Mouse (Mus musculus) heart, adult 2 months (tissue): ENCODE data around the gene Spag4. TPM values are rescaled to one million over a fixed set of nuclear protein-coding genes. Genes with fewer than 3 reads are reported as not detected.
"Not testable (repeated sequence)": the region's sequence is repeated elsewhere in the genome, so short reads cannot be mapped to it uniquely, and the experiment has no call there.

ENCODE experiments used
- DNase-seq, 2 experiments: peaks; one replicate each; pipeline ENCODE4 v3.0.0; 2021
- H3K27ac ChIP-seq: fragments of 200-600 bp; 2 replicates; pipeline ENCODE4 v1.8.1; 2022
- H3K27me3 ChIP-seq: fragments of 200-500 bp; 2 replicates; pipeline ENCODE4 v1.6.1; 2012; ENCODE audit warnings: mild to moderate bottlenecking, low read length, inconsistent platforms, mixed read lengths; ENCODE audit not compliant: control insufficient read depth, insufficient read depth
- H3K36me3 ChIP-seq: fragments of 200-500 bp; 2 replicates; pipeline ENCODE4 v1.6.1; 2012; ENCODE audit warnings: low read length, inconsistent platforms; ENCODE audit not compliant: control insufficient read depth, insufficient read depth
- H3K4me1 ChIP-seq: fragments of 200-500 bp; 2 replicates; pipeline ENCODE4 v1.6.1; 2011; ENCODE audit warnings: low read length; ENCODE audit not compliant: control insufficient read depth, insufficient read depth
- H3K4me3 ChIP-seq: fragments of 200-600 bp; 2 replicates; pipeline ENCODE4 v1.8.1; 2022
- H3K79me2 ChIP-seq: fragments of 200-500 bp; replicated peaks from 2 replicates; pipeline ENCODE4 v1.6.1; 2012; ENCODE audit warnings: mild to moderate bottlenecking, inconsistent platforms, low read length, moderate library complexity, mixed read lengths; ENCODE audit not compliant: control insufficient read depth, insufficient read depth
- H3K9ac ChIP-seq: fragments of 200-500 bp; 2 replicates; pipeline ENCODE4 v1.6.1; 2012; ENCODE audit warnings: low read depth, mild to moderate bottlenecking, control low read depth, inconsistent platforms, low read length, mixed read lengths
- CTCF ChIP-seq: fragments of 200-600 bp; IDR thresholded peaks from 2 replicates; pipeline ENCODE4 v1.8.1; 2022; ENCODE audit warnings: antibody characterized with exemption, mild to moderate bottlenecking, moderate library complexity
- EP300 ChIP-seq: fragments of 200-500 bp; IDR thresholded peaks from 2 replicates; pipeline ENCODE4 v1.6.1; 2011; ENCODE audit warnings: low read depth, low read length, control low read depth; ENCODE audit not compliant: insufficient read depth
- POLR2A ChIP-seq: fragments of 200-500 bp; IDR thresholded peaks from 2 replicates; pipeline ENCODE4 v1.6.1; 2011; ENCODE audit warnings: mild to moderate bottlenecking, low read depth, low read length, control low read depth; ENCODE audit not compliant: insufficient read depth
- WGBS: fragments of 180-500 bp; shearing (Covaris S2); methylation state at CpG from one replicate; pipeline ENCODE4 v1.1.7; 2018; 5-methylcytosine and 5-hydroxymethylcytosine counted together
- intact Hi-C: fragments of 180-260 bp; cut with DNase I; formaldehyde crosslinking; loops from one replicate; pipeline ENCODE4 v1.15.1; 2025
- polyA plus RNA-seq: library from polyadenylated mRNA; depleted of rRNA; stranded (reverse); fragments of >200 nt; gene quantifications from 2 replicates; pipeline ENCODE4 v1.2.3, GENCODE M21; 2012; rRNA removed
- total RNA-seq, 2 experiments: library from RNA; stranded (reverse); gene quantifications; 2 replicates each; pipeline ENCODE4 v1.2.3; 2021

The Spag4 gene
- total and polyA plus RNA-seq, 3 experiments, result 0.99 to 2.4 (median 1.8) TPM

DNA sequence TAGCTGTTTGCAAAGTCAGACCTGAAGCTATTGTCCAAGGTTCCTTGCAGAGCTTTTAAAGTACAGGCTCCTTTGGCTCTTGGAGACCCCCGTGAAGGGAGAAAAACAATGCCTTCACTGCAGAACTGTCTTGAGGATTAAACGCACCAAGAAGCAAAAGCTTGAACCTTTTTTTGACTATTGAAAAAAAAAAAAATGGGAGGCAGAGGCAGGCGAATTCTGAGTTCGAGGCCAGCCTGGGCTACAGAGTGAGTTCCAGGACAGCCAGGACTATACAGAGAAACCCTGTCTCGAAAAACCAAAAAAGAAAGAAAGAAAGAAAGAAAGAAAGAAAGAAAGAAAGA is 47.1 kb downstream of the Spag4 start:
- Histone ChIP-seq H3K36me3 (peaks cover 10% of the 10 kb centered on the region), H3K27ac (peak overlapping the region; percentile 98), H3K4me3 (peak overlapping the region; percentile 96), H3K9ac (peak overlapping the region; percentile 57; the same call in 1 of the 2 replicates)
- DNase-seq, H3K4me1 ChIP-seq, H3K27me3 ChIP-seq, H3K79me2 ChIP-seq: not testable (repeated sequence)
- peak; percentile 29; the same call in 1 of the 2 replicates for TF ChIP-seq POLR2A
- intact Hi-C loops, result loop anchor here (5.0 kb wide), 1 partner anchor 45 kb away; the partner anchor contains the start of gene Spag4
- 14% methylated on average over 5 of the region's 5 CpGs for WGBS

DNA sequence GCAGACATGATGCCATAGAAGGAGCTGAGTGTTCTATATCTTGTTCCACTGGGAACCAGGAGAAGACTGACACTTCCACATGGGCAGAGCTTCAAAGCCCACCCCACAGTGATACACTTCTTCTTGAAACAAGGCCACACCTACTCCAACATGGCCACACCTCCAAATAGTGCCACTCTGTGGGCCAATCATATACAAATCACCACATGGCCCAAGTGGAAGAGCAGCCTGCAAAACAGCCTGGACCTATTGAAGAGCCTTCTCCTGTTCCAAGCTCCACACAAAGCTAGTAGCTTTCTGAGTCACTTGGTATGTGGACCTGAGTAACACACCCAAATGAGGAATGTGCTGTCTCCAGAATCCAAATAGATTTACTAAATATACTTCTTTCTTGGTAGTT is 54.6 kb downstream of the Spag4 start:
- no peak for TF ChIP-seq CTCF
- no peak for TF ChIP-seq POLR2A
- TF ChIP-seq EP300, result no peak
- no peaks in the 10 kb centered on the region for H3K36me3 ChIP-seq
- H3K79me2 ChIP-seq, result no peaks in the 10 kb centered on the region
- no peak overlapping the region for H3K9ac ChIP-seq
- H3K4me3 ChIP-seq, result no peak overlapping the region
- no peaks in the 10 kb centered on the region for H3K27me3 ChIP-seq
- H3K4me1 ChIP-seq, result no peaks in the 10 kb centered on the region
- no peak for DNase-seq
- intact Hi-C loops, result no loop called here
- no peak overlapping the region for H3K27ac ChIP-seq

Other genes starting within 250 kb of the Spag4 start
- gene BC029722, start 245.7 kb upstream of the Spag4 start, total RNA-seq, result 10 to 100 TPM; 25.4 to 28.9 TPM
- gene BC029722, start 245.7 kb upstream of the Spag4 start, polyA plus RNA-seq, result 41.0 and 43.7 TPM in 2 replicates
- gene Eif6, start 238.2 kb upstream of the Spag4 start, total RNA-seq, result 10 to 100 TPM; 51.2 to 52.3 TPM
- gene Eif6, start 238.2 kb upstream of the Spag4 start, polyA plus RNA-seq, result 40.1 and 51.4 TPM in 2 replicates
- not detected for gene Fam83c, start 230.3 kb upstream of the Spag4 start, total RNA-seq
- not detected in 2 replicates for gene Fam83c, start 230.3 kb upstream of the Spag4 start, polyA plus RNA-seq
- gene Uqcc1, start 134.9 kb upstream of the Spag4 start, total RNA-seq, result 100 to 1,000 TPM; 268 to 270 TPM
- 144 and 246 TPM in 2 replicates for gene Uqcc1, start 134.9 kb upstream of the Spag4 start, polyA plus RNA-seq
- not detected for gene Gm15557, start 124.4 kb upstream of the Spag4 start, total RNA-seq
- gene Gm15557, start 124.4 kb upstream of the Spag4 start, polyA plus RNA-seq, result not detected in 2 replicates
- gene Gdf5, start 119.8 kb upstream of the Spag4 start, total RNA-seq, result not detected
- 0.16 TPM in 1 of 2 replicates, not detected in the other for gene Gdf5, start 119.8 kb upstream of the Spag4 start, polyA plus RNA-seq
- 1 to 10 TPM; 5.3 to 7.4 TPM for gene Cep250, start 108.7 kb upstream of the Spag4 start, total RNA-seq
- 2.8 and 5.0 TPM in 2 replicates for gene Cep250, start 108.7 kb upstream of the Spag4 start, polyA plus RNA-seq
- under 1 TPM; 0.55 to 0.61 TPM for gene 6430550D23Rik, start 57.2 kb upstream of the Spag4 start, total RNA-seq
- gene 6430550D23Rik, start 57.2 kb upstream of the Spag4 start, polyA plus RNA-seq, result 0.78 and 2.2 TPM in 2 replicates
- gene Ergic3, start 57.1 kb upstream of the Spag4 start, total RNA-seq, result 10 to 100 TPM; 60.1 to 67.5 TPM
- 104 TPM in 2 replicates for gene Ergic3, start 57.1 kb upstream of the Spag4 start, polyA plus RNA-seq
- gene Fer1l4, start 12.2 kb upstream of the Spag4 start, total RNA-seq, result not detected
- 0.12 and 0.18 TPM in 2 replicates for gene Fer1l4, start 12.2 kb upstream of the Spag4 start, polyA plus RNA-seq
- gene Cpne1, start 46.8 kb downstream of the Spag4 start, total RNA-seq, result 10 to 100 TPM in 1 of 2 experiments, 1 to 10 TPM in 1; 8.1 to 12.2 TPM
- gene Cpne1, start 46.8 kb downstream of the Spag4 start, polyA plus RNA-seq, result 31.8 and 37.1 TPM in 2 replicates
- gene Rbm12, start 46.8 kb downstream of the Spag4 start, total RNA-seq, result 10 to 100 TPM; 11.4 TPM
- gene Rbm12, start 46.8 kb downstream of the Spag4 start, polyA plus RNA-seq, result 12.0 and 13.6 TPM in 2 replicates
- 10 to 100 TPM; 11.9 to 13.5 TPM for gene Gm28036, start 61.9 kb downstream of the Spag4 start, total RNA-seq
- gene Gm28036, start 61.9 kb downstream of the Spag4 start, polyA plus RNA-seq, result 2.8 and 3.4 TPM in 2 replicates
- 100 to 1,000 TPM; 321 to 367 TPM for gene Romo1, start 78.9 kb downstream of the Spag4 start, total RNA-seq
- 244 and 304 TPM in 2 replicates for gene Romo1, start 78.9 kb downstream of the Spag4 start, polyA plus RNA-seq
- 10 to 100 TPM; 81.4 to 96.6 TPM for gene Nfs1, start 79.0 kb downstream of the Spag4 start, total RNA-seq
- 83.7 and 116 TPM in 2 replicates for gene Nfs1, start 79.0 kb downstream of the Spag4 start, polyA plus RNA-seq
- gene Rbm39, start 115.1 kb downstream of the Spag4 start, total RNA-seq, result 100 to 1,000 TPM; 124 to 143 TPM
- gene Rbm39, start 115.1 kb downstream of the Spag4 start, polyA plus RNA-seq, result 25.8 and 45.2 TPM in 2 replicates
- 10 to 100 TPM; 15.6 to 20.0 TPM for gene Phf20, start 131.3 kb downstream of the Spag4 start, total RNA-seq
- 7.1 and 8.9 TPM in 2 replicates for gene Phf20, start 131.3 kb downstream of the Spag4 start, polyA plus RNA-seq
- gene Cnbd2, start 247.1 kb downstream of the Spag4 start, total RNA-seq, result 1 to 10 TPM in 1 of 2 experiments, under 1 TPM in 1; 0.89 to 1.0 TPM
- gene Cnbd2, start 247.1 kb downstream of the Spag4 start, polyA plus RNA-seq, result 0.92 and 0.94 TPM in 2 replicates
- 10 to 100 TPM; 78.9 to 85.9 TPM for gene Scand1, start 247.5 kb downstream of the Spag4 start, total RNA-seq
- gene Scand1, start 247.5 kb downstream of the Spag4 start, polyA plus RNA-seq, result 18.9 and 46.2 TPM in 2 replicates